Mouse (Mus musculus): ENCODE measurements at regions not wholly inside any gene's neighbourhood (a gene's known extent, or its start where the extent isn't known, plus 50 kb on each side); places are given as distances from the start of the nearest gene placed in this dataset.
A peak's percentile ranks its signal among the peaks of the same experiment; 100 is the strongest.

GRCm38 (mm10) chr9:61031699-61032447 is 237.5 kb downstream of the Uaca start:
- Histone ChIP-seq H3K27ac (no peak overlapping the region), H3K9me3 (replicated peaks) (no peaks in the 10 kb centered on the region), H3K4me1 (peaks cover 14% of the 10 kb centered on the region), H3K36me3 (no peaks in the 10 kb centered on the region), H3K27me3 (ENCODE audit: low read depth, poor library complexity, severe bottlenecking) (peaks cover 72% of the 10 kb centered on the region), H3K4me3 (no peak overlapping the region)
- WGBS, result 81% methylated on average over 26 of the region's 26 CpGs
- DNase-seq (ENCODE audit: low spot score), result no peak

GRCm38 (mm10) chr9:61032448-61033433 is 238.4 kb downstream of the Uaca start:
- Histone ChIP-seq H3K4me3 (no peak overlapping the region), H3K36me3 (no peaks in the 10 kb centered on the region), H3K4me1 (peaks cover 14% of the 10 kb centered on the region), H3K27me3 (ENCODE audit: low read depth, poor library complexity, severe bottlenecking) (peaks cover 75% of the 10 kb centered on the region), H3K9me3 (replicated peaks) (no peaks in the 10 kb centered on the region), H3K27ac (no peak overlapping the region)
- no peak for DNase-seq (ENCODE audit: low spot score)
- WGBS, result 72% methylated on average over 23 of the region's 23 CpGs

DNA sequence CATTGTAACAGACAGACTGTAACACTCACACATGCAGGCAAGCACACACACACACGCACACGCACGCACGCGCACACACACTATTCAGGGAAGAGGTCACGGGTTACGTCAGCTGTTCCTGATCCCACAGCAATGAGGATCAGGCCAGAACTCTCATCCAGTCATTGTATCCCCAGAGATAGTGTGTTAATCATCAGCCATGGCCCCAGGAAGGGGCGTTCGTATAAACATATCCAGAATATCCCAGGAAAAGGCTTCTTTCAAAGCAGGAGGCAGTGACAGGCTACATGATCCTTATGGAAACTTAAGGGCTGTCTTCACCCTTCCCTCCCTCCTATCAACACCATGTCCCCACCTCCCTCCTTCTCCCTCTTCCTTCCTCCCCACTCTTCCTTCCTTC is 239.3 kb downstream of the Uaca start:
- Histone ChIP-seq H3K9me3 (replicated peaks) (no peaks in the 10 kb centered on the region), H3K27me3 (ENCODE audit: low read depth, poor library complexity, severe bottlenecking) (peaks cover 77% of the 10 kb centered on the region), H3K4me1 (peaks cover 18% of the 10 kb centered on the region), H3K4me3 (no peak overlapping the region), H3K27ac (no peak overlapping the region), H3K36me3 (no peaks in the 10 kb centered on the region)
- no peak for DNase-seq (ENCODE audit: low spot score)
- WGBS, result 79% methylated on average over 9 of the region's 9 CpGs

GRCm38 (mm10) chr9:61042063-61042462 is 247.7 kb downstream of the Uaca start:
- WGBS, result 31% methylated on average over 2 of the region's 2 CpGs
- Histone ChIP-seq H3K36me3 (no peaks in the 10 kb centered on the region), H3K4me3 (no peak overlapping the region), H3K27me3 (ENCODE audit: low read depth, poor library complexity, severe bottlenecking) (peaks cover 52% of the 10 kb centered on the region), H3K4me1 (peaks cover 13% of the 10 kb centered on the region), H3K9me3 (replicated peaks) (no peaks in the 10 kb centered on the region), H3K27ac (no peak overlapping the region; the same call in 1 of the 2 replicates)
- DNase-seq (ENCODE audit: low spot score), result no peak

DNA sequence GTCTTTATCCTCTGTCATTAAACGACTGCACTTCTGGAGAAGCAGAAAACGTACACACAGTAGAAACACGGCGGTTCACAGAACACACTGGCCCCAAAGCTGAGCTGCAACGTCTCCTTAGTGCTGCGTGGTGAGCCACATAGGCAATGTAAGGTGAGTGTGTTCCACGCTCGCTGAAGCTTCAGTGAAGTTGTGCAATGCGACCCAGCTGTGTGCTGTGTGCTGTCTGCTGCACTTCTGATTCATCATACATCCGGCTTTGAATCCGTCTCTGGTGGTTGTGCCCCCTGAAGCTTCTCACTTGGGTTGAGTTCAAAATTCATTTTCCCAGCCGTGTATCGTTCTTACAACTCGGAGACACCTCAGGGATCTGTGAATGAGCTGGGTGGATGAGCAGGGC is 250.6 kb downstream of the Uaca start:
- Histone ChIP-seq H3K4me3 (no peak overlapping the region), H3K4me1 (peaks cover 13% of the 10 kb centered on the region), H3K27me3 (ENCODE audit: low read depth, poor library complexity, severe bottlenecking) (peaks cover 55% of the 10 kb centered on the region), H3K36me3 (no peaks in the 10 kb centered on the region), H3K9me3 (replicated peaks) (no peaks in the 10 kb centered on the region), H3K27ac (no peak overlapping the region)
- 91% methylated on average over 14 of the region's 14 CpGs for WGBS
- DNase-seq (ENCODE audit: low spot score), result no peak

DNA sequence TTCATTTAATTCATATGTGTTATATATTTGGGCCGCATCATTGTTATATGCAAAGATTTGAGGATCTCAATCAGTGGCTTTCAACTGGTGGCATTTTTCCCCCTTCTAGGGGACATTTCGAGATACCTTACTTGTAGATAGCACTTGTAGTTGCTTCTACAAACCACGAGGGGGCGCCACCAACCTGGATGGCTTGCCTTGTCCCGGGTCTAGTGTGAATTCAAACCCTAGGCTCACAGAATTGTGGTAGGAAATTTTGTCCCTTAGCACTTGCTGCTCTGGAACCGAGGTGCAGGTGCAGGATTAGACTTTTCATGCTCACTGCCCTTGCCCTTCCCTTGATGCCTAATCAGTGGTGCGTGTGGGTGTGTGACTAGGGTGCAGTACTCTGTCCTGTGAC is 252.2 kb downstream of the Uaca start:
- Histone ChIP-seq H3K36me3 (no peaks in the 10 kb centered on the region), H3K4me3 (no peak overlapping the region), H3K4me1 (peaks cover 13% of the 10 kb centered on the region), H3K27me3 (ENCODE audit: low read depth, poor library complexity, severe bottlenecking) (peaks cover 56% of the 10 kb centered on the region), H3K9me3 (replicated peaks) (no peaks in the 10 kb centered on the region), H3K27ac (no peak overlapping the region)
- peak; percentile 87 for DNase-seq (ENCODE audit: low spot score)
- WGBS, result 25% methylated on average over 7 of the region's 7 CpGs

- Histone ChIP-seq H3K9me3 (replicated peaks) (no peaks in the 10 kb centered on the region), H3K4me3 (no peak overlapping the region), H3K27ac (no peak overlapping the region), H3K4me1 (peaks cover 7% of the 10 kb centered on the region), H3K27me3 (ENCODE audit: low read depth, poor library complexity, severe bottlenecking) (peaks cover 52% of the 10 kb centered on the region), H3K36me3 (no peaks in the 10 kb centered on the region)
- 85% methylated on average over 11 of the region's 11 CpGs for WGBS
- no peak for DNase-seq (ENCODE audit: low spot score)
Measured at GRCm38 (mm10) chr9:61047289-61047688, 252.9 kb downstream of the Uaca start.

DNA sequence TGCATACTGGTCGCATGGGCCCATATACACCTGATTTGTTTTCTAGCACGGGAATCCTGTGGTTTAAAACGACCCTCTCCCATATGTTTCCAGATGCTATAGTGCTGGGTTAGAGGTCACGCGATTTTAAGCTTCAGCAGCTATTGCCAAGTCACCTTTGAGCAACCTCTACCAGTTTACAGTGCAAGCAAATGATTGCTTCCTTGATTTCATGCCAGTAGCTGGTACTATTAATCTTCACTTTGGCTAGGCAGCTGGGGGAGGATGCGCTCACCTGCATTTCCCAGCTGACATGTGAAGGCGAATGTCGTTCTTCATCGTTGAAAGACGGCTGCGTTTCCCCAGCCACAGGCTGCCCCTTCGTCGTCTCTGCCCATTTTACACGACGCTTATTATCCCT is 254.2 kb downstream of the Uaca start:
- H3K36me3 ChIP-seq, result no peaks in the 10 kb centered on the region
- no peak overlapping the region for H3K4me3 ChIP-seq
- H3K27me3 ChIP-seq (ENCODE audit: low read depth, poor library complexity, severe bottlenecking), result peaks cover 49% of the 10 kb centered on the region
- peaks cover 7% of the 10 kb centered on the region for H3K4me1 ChIP-seq
- 83% methylated on average over 15 of the region's 15 CpGs for whole genome bisulfite sequencing
- DNase-seq (ENCODE audit: low spot score), result no peak
- no peak overlapping the region for H3K27ac ChIP-seq
- no peaks in the 10 kb centered on the region for H3K9me3 ChIP-seq (replicated peaks)

- DNase-seq (ENCODE audit: low spot score), result no peak
- Histone ChIP-seq H3K4me3 (no peak overlapping the region), H3K4me1 (peaks cover 37% of the 10 kb centered on the region), H3K36me3 (no peaks in the 10 kb centered on the region), H3K27ac (no peak overlapping the region), H3K9me3 (replicated peaks) (no peaks in the 10 kb centered on the region), H3K27me3 (ENCODE audit: low read depth, poor library complexity, severe bottlenecking) (peaks cover 57% of the 10 kb centered on the region)
- 93% methylated on average over 12 of the region's 12 CpGs for WGBS
Measured at GRCm38 (mm10) chr9:61052621-61053020, 258.3 kb downstream of the Uaca start.

DNA sequence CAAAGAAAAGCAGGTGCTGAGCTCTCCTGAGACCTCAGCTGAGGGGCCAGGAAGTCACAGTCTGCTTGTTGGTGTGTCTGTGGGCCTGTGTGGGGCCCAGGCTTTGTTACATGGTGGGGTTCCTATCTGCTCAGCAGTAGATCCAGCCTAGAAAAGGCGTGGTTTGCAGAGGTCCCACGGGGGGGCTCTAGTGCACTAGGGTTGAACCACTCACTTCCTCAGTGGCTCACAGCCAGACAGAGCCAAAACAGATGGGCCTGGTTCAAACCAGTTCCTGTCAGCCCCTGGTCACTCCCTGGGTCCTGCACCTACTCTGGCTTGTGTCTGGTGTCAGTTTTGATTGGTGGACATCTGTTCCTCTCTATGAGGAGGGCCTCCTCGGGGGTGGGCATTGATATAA is 260.1 kb downstream of the Uaca start:
- no peaks in the 10 kb centered on the region for H3K36me3 ChIP-seq
- peak overlapping the region; percentile 50; the same call in 1 of the 2 replicates for H3K27ac ChIP-seq
- peaks cover 2% of the 10 kb centered on the region; the same call in 1 of the 2 replicates for H3K9me3 ChIP-seq (replicated peaks)
- DNase-seq (ENCODE audit: low spot score), result peak; percentile 58
- no peak overlapping the region for H3K4me3 ChIP-seq
- WGBS, result 7% methylated on average over 3 of the region's 3 CpGs
- H3K4me1 ChIP-seq, result peaks cover 38% of the 10 kb centered on the region
- peaks cover 48% of the 10 kb centered on the region for H3K27me3 ChIP-seq (ENCODE audit: low read depth, poor library complexity, severe bottlenecking)

- Histone ChIP-seq H3K4me3 (no peak overlapping the region), H3K27ac (no peak overlapping the region), H3K36me3 (no peaks in the 10 kb centered on the region), H3K9me3 (replicated peaks) (peaks cover 5% of the 10 kb centered on the region; the same call in 1 of the 2 replicates), H3K27me3 (ENCODE audit: low read depth, poor library complexity, severe bottlenecking) (peaks cover 44% of the 10 kb centered on the region), H3K4me1 (peaks cover 38% of the 10 kb centered on the region)
- no peak for DNase-seq (ENCODE audit: low spot score)
- WGBS, result 83% methylated on average over 3 of the region's 3 CpGs
Measured at GRCm38 (mm10) chr9:61055392-61055791, 261.1 kb downstream of the Uaca start.

DNA sequence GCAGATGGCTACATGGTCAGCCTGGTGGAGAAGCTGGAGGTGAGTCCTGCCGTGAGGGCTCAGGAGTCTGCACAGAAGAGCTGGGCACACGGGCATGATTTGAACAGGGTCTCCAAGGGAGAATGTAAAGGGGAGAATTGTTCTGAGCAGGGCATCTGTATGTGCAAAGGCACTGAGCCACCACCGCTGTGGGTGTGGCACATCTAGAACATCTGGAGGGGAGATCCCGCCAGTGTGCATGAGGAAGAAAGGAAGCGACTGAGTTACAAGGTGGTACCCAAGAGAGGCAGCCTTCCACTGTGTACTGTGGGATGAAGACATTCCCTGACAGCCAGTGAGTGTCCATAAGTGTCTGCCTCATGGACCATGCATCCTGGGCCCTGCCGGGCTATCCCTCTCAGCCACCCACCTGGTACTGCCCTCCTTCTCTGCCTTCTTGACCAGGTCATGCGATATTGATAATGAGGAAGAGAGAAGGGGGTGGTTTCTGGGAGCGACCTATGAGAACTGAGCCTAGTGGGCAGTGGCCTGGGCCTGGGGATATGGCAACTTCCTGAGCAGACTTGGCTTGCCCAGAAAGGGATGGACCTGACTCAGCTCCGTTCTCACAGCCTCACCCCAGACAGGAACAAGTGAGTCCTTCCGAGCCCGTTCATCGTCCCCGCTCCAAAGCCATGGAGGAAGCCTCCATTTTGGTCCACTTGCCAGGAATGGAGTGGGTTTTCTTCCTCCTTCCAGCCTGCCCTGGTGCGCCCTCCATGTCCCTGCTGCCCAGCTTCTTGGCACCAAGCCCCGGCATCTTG is 261.8 kb downstream of the Uaca start:
- H3K9me3 ChIP-seq (replicated peaks), result peaks cover 5% of the 10 kb centered on the region; the same call in 1 of the 2 replicates
- no peaks in the 10 kb centered on the region for H3K36me3 ChIP-seq
- peaks cover 38% of the 10 kb centered on the region for H3K4me1 ChIP-seq
- H3K27ac ChIP-seq, result no peak overlapping the region
- 87% methylated on average over 15 of the region's 15 CpGs for WGBS
- peaks cover 44% of the 10 kb centered on the region for H3K27me3 ChIP-seq (ENCODE audit: low read depth, poor library complexity, severe bottlenecking)
- H3K4me3 ChIP-seq, result no peak overlapping the region
- DNase-seq (ENCODE audit: low spot score), result no peak
